Mouse (Mus musculus): ENCODE data around the gene Ilf2.

Ilf2 gene

DNA sequence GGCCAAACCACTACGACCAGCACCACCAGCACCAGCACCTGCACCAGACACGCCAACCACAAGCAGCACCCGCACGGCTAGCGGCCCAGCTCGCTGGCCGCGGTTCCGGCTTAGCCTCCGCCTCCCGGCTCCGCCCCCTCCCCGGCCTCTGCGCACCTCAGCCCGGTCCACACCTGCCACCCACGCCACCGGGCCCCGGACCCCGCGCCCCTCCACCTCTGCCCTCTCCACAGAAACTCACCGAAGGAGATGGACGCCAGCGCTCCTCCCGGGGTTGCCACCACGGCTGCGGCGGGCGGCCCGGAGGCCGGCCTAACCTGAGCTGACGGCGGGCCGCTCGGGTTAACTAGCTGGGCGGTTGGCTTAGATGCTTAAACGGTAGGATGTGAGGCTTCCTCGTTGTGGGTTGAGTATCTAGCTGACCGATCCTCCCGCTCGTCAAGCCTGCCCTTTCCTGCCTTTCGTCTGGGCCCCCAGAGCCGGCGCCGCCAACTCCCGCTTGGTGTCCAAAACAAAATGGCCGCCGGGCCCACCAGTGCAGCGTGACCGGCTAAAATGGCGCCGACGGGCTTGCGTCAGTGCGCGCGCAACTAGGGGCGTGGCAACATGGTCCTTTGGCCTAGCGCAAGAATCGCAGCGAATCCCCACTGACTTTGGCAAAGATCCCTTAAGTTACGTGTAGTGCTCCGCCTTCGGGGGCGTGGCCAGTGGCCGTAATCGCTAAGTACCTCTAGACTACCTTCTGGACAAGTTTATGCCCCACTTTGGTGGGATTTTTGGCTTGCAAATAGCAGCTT is 33.2 kb downstream of the Ilf2 start, which contains the start of gene Chtop:
Chtop (minus strand) TSS at position 549 of the 797 bp plus-strand sequence.
- peak; percentile 97 for DNase-seq (ENCODE audit: low spot score)

GRCm38 (mm10) chr3:90509747-90510123 is 33.8 kb downstream of the Ilf2 start:
- DNase-seq (ENCODE audit: low spot score) = no peak

- no peak for DNase-seq (ENCODE audit: low spot score)
Observed at GRCm38 (mm10) chr3:90512276-90512675, 36.4 kb downstream of the Ilf2 start.

DNA sequence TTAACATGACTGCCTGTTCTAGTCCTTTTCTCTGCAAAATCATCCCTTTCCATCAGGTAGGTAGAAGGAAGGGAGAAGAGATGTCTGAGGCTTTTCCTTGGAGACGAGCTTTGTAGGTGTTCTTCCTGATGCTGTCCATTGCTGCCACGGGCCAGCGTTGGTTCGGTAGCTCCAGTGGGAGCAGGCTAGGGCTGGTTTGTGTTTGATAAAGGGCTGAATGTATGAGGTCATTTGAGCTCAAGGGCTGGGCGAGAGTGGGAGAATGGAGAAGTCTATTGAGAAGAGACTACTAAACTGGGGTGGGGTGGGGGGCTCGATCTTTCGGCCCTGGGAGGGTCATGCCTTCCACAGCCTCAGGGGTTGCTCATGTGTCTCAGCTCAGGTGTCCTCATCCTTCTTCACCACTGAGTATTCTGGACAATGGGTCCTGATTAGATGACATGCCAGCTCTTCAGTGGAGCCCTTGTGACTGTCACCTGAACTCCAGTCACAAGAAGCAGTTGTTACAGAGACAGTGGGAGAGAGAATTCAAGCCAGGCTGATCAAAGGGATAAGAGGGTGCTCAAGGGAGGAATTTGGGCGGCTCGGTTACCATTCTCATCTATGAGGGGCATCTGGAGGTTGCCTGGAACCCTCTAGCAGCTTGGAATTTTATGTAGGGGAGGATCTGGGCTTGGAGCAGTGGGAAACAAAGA is 37.2 kb downstream of the Ilf2 start:
- DNase-seq (ENCODE audit: low spot score) = no peak

GRCm38 (mm10) chr3:90513796-90514590 is 38.1 kb downstream of the Ilf2 start, which contains the start of the genes S100a1 and S100a13:
Gene S100a1 (minus strand): TSS chr3:90514392.
Gene S100a13 (plus strand): TSS chr3:90514435.
- DNase-seq (ENCODE audit: low spot score) = no peak

- no peak for DNase-seq (ENCODE audit: low spot score)
Observed at GRCm38 (mm10) chr3:90514691-90515090, 38.8 kb downstream of the Ilf2 start.

DNA sequence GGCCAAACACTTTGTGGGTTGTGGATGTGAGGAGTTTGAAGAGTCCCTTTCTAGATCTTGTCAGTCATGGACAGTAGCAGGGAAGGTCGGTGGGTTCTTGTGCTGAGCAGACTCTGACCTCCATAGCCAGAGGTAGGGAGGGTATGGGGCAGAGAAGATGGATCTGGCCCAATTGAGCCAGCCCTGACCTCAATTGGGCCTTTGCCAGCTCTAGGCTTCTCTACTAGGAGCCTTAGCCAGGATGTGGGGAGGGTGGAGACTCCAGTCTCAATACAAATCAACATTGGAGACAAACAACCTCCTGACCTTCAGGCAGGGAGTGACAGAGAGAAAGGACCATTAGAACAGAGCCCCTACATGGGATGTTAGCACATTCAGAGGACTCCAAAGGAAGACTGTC is 39.3 kb downstream of the Ilf2 start:
- no peak for DNase-seq (ENCODE audit: low spot score)

DNA sequence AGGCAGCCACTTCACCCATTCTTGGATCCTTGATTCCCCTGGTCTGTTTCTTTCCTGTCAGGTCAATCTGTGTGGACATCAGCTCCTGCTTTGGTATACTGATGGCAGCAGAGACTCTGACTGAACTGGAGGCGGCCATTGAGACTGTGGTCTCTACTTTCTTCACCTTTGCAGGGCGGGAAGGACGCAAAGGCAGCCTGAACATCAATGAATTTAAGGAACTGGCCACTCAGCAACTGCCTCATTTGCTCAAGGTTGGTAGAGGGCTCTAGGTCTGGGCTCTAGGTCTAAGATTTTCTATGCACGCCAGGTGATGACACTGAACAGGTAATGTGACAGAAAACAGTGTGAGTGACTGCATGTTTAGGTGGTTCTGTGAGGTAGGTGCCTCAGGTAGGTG is 39.9 kb downstream of the Ilf2 start:
- no peak for DNase-seq (ENCODE audit: low spot score)

GRCm38 (mm10) chr3:90517711-90518110 is 41.8 kb downstream of the Ilf2 start:
- no peak for DNase-seq (ENCODE audit: low spot score)

DNA sequence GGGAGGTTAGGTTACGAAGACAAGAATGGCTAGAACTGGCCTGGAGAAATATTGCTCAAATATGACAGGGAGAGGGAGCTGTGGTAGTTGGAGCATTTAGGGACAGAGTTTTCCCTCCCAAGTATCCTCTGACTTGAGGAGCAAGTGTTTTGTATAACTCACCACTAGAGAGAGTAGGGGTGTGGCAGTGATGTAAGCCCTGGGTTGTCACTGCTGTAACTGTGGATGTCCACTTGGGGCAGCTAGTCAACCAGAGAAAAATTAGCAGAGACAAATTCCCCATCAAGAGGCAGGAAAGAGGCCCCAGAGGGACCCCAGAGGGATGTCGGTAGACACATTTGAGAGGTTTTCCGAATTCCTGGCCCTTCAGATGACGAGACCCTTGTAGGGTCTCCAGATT is 49.5 kb downstream of the Ilf2 start:
- peak; percentile 65 for DNase-seq (ENCODE audit: low spot score)

- no peak for DNase-seq (ENCODE audit: low spot score)
Observed at GRCm38 (mm10) chr3:90526076-90526475, 50.1 kb downstream of the Ilf2 start.

- no peak for DNase-seq (ENCODE audit: low spot score)
Observed at GRCm38 (mm10) chr3:90526580-90526979, 50.7 kb downstream of the Ilf2 start, which contains the start of gene S100a14. Gene S100a14 (plus strand): TSS chr3:90526856.

DNA sequence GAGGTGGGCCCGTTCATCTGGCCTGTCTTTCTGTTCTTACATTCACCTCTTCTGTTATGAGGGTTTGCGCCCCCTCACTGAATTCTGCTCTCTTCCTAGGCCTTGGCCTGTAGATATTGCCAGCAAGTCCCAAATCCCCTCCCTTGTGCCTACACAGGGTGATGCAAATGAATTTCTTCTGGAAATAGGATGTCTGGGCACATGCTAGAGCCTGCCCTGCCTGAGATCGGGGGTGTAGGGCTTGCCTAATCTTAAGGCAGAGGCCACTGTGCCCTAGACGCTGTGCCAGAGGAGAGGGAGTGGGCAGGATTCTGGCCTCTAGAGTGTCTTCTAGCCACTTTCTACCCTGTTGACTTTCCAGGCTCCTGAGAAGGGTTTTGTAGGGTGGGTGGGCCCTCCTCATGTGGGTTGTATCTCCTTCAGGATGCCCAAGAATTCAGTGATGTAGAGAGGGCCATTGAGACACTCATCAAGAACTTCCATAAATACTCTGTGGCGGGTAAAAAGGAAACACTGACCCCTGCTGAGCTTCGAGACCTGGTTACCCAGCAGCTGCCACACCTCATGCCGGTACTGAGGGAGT is 51.5 kb downstream of the Ilf2 start:
- no peak for DNase-seq (ENCODE audit: low spot score)

GRCm38 (mm10) chr3:90531713-90532112 is 55.8 kb downstream of the Ilf2 start:
- no peak for DNase-seq (ENCODE audit: low spot score)

DNA sequence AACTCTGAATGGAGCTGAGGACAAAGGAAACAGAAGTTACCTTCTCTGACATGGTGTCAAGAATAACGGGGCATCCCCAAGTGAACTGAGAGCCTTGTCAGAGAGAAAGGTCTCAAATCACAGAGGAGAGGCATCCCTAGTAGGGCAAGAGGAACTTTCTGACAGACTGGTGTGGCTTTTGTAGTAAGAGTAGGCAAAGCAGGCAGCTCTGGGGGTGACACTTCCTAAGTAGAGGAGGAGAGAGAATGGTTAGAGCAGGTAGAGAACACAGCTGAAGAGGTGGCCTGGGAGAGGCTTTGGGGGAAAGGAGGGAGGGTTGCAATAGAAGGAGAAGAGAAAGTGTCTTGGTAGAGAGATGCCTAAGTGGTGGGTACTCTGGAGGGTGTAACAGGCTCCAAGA is 59.5 kb downstream of the Ilf2 start:
- no peak for DNase-seq (ENCODE audit: low spot score)

GRCm38 (mm10) chr3:90537141-90537904 is 61.4 kb downstream of the Ilf2 start, which contains the start of gene S100a16:
Gene S100a16 (plus strand): TSS chr3:90537254.
- DNase-seq (ENCODE audit: low spot score) = no peak

DNA sequence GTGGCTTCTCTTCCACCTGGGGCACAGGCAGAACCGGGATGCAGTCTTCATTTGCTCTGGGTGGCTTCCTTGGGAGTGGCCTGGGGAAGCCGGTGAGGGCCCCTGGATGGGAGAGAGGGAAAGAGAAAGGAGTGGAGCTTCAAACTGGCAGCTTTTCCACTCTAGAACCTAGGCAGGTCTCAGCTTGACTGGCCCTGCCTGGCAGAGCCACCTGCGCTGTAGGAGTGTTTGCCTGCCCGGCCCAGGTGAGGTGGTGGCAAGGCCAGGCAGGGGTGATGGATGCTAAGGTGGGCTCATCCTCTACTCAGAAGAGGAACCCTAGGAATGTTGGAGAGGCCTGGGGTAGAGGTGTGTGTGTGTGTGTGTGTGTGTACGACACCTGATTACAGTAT is 62.0 kb downstream of the Ilf2 start:
- DNase-seq (ENCODE audit: low spot score) = no peak

Data from left cerebral cortex, adult 11 months (tissue).